Mouse (Mus musculus) midbrain, embryonic 12.5 days (tissue): ENCODE results near the gene Caskin1. TPM values are rescaled to one million over a fixed set of nuclear protein-coding genes. Genes with fewer than 3 reads are reported as not detected.

Experiments used
- ATAC-seq: fragments of 200-750 bp; cut with Nextera tagmentation; 2 replicates; pipeline ENCODE4 v1.8.0; 2017; ENCODE audit warnings: low read depth, moderate TSS enrichment, moderate library complexity; ENCODE audit not compliant: low FRiP score
- H3K27ac ChIP-seq: fragments of 300-500 bp; sonication (generic); replicated peaks from 2 replicates; pipeline ENCODE4 v1.5.1; 2016; ENCODE audit warnings: mild to moderate bottlenecking
- H3K27me3 ChIP-seq: fragments of 300-500 bp; sonication (generic); 2 replicates; pipeline ENCODE4 v1.6.1; 2016; ENCODE audit warnings: mild to moderate bottlenecking
- H3K36me3 ChIP-seq: fragments of 300-500 bp; sonication (generic); 2 replicates; pipeline ENCODE4 v1.6.1; 2016
- H3K4me1 ChIP-seq: fragments of 300-500 bp; sonication (generic); 2 replicates; pipeline ENCODE4 v1.6.1; 2016
- H3K4me2 ChIP-seq: fragments of 300-500 bp; sonication (generic); replicated peaks from 2 replicates; pipeline ENCODE4 v1.6.1; 2016; ENCODE audit warnings: mild to moderate bottlenecking, moderate library complexity
- H3K4me3 ChIP-seq: fragments of 300-500 bp; sonication (generic); 2 replicates; pipeline ENCODE4 v1.5.1; 2016; ENCODE audit warnings: mild to moderate bottlenecking
- H3K9ac ChIP-seq: fragments of 300-500 bp; sonication (generic); replicated peaks from 2 replicates; pipeline ENCODE4 v1.6.1; 2016; ENCODE audit warnings: mild to moderate bottlenecking, moderate library complexity
- H3K9me3 ChIP-seq: fragments of 300-500 bp; sonication (generic); 2 replicates; pipeline ENCODE4 v1.6.1; 2016; ENCODE audit warnings: mild to moderate bottlenecking
- WGBS: fragments of 180-500 bp; shearing (Covaris S2); methylation state at CpG from one replicate; pipeline ENCODE4 v1.1.7; 2016; 5-methylcytosine and 5-hydroxymethylcytosine counted together
- polyA plus RNA-seq: library from polyadenylated mRNA; unstranded; fragments of >200 nt; fragmentation: Nextera tagmentation; extraction: Ambion mirVana; gene quantifications from 2 replicates; pipeline ENCODE4 v1.2.1, GENCODE M21; 2016

Caskin1 gene
- polyA plus RNA-seq, 1 experiment from 2014 or later, result 20.2 TPM

DNA sequence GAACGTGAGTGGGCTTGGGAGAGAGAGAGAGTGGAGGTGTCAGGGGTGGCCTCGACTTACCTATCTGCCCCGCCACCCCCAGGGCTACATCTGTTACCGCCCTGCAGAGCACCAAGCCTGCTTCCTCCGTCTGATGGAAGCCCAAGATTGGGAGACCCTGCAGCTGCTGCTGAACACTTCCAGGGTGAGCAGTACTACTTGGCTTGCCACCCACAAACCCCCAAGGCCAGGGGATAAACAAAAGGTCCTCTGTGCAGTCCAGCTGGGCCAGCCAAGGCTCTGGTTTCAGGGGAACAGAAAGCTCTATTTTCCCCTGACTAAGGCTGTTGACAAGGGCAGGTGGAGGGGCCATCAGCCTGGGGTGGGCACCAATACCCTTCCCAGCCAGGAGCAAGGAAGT lies 13.8 kb upstream of the Caskin1 start:
- Histone ChIP-seq H3K9me3 (no peaks in the 10 kb centered on the region), H3K27ac (no peak overlapping the region), H3K9ac (no peak overlapping the region), H3K36me3 (peaks cover 41% of the 10 kb centered on the region), H3K4me2 (no peak overlapping the region), H3K4me3 (no peak overlapping the region), H3K4me1 (peaks cover 36% of the 10 kb centered on the region), H3K27me3 (no peaks in the 10 kb centered on the region)
- WGBS, result 78% methylated on average over 5 of the region's 5 CpGs
- no peak for ATAC-seq

DNA sequence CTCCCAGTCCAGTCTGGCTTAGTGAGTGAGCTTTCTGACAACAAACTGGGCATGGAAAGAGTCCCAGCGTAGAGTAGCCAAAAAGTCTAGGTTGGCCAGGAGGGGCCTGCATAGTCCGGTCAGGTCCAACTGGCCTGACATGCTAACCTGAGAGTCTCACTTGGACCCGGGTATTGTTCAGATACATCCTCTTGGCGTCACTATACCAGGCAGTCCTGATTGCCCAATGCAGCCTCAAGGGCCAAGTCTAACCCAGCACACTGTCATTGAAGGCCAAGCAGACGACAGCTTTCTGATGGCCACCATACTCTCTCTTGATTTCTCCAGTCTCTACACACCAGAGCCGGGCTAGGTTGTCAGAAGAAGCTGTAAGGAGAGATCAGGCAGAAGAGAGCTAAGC lies 12.8 kb upstream of the Caskin1 start:
- Histone ChIP-seq H3K9ac (no peak overlapping the region), H3K4me2 (no peak overlapping the region), H3K36me3 (peaks cover 41% of the 10 kb centered on the region), H3K4me1 (peaks cover 43% of the 10 kb centered on the region), H3K4me3 (no peak overlapping the region), H3K27me3 (no peaks in the 10 kb centered on the region), H3K27ac (no peak overlapping the region), H3K9me3 (no peaks in the 10 kb centered on the region)
- ATAC-seq, result no peak
- WGBS, result 94% methylated on average over 6 of the region's 6 CpGs

DNA sequence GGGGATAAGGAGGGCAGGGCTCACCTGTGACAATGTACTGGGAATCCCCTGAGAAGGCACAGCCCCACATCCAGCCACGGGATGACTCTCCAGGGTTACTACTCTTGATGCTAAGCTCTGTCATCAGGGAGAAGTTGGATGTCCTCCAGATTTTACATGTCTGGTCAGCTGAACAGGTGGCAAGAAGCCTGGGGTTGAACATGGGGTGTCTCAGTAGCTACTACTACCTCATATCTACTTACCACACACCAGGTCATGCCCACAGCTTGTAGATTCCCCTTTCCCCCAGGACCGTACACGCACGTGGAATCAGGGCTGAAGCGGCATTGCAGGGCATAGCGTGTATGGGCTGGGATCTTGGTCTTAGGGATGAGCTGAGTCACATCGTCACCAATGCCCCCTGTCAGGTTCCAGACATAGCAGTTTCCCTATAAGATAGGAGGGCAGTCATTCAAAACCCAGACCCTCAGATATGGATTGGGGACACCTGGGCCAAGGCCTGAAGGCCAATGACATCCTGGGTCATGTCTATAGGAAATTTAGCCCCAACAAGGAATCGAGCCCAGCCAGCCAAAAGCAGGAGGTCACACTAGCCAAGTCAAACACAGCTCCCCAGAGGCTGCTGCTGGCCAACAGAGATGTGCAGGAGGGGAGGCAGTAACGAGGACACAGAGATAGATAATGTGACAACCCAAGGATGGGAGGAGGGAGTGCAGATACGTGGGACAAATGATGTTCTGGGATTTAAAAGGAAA lies 12.2 kb upstream of the Caskin1 start:
- Histone ChIP-seq H3K27ac (no peak overlapping the region), H3K4me2 (no peak overlapping the region), H3K9ac (no peak overlapping the region), H3K27me3 (no peaks in the 10 kb centered on the region), H3K9me3 (no peaks in the 10 kb centered on the region), H3K4me3 (no peak overlapping the region), H3K4me1 (peaks cover 38% of the 10 kb centered on the region), H3K36me3 (peaks cover 41% of the 10 kb centered on the region)
- WGBS, result 94% methylated on average over 10 of the region's 10 CpGs
- ATAC-seq, result no peak

- 92% methylated on average over 20 of the region's 20 CpGs for WGBS
- no peak overlapping the region for H3K27ac ChIP-seq
- H3K9me3 ChIP-seq, result no peaks in the 10 kb centered on the region
- peaks cover 41% of the 10 kb centered on the region for H3K36me3 ChIP-seq
- no peak for ATAC-seq
- no peaks in the 10 kb centered on the region for H3K27me3 ChIP-seq
- peak overlapping the region; percentile 73 for H3K9ac ChIP-seq
- peaks cover 27% of the 10 kb centered on the region for H3K4me1 ChIP-seq
- no peak overlapping the region for H3K4me3 ChIP-seq
- H3K4me2 ChIP-seq, result peak overlapping the region; percentile 55; the same call in 1 of the 2 replicates
These were observed 11.1 kb upstream of the Caskin1 start for GRCm38 (mm10) chr17:24477053-24477984.

DNA sequence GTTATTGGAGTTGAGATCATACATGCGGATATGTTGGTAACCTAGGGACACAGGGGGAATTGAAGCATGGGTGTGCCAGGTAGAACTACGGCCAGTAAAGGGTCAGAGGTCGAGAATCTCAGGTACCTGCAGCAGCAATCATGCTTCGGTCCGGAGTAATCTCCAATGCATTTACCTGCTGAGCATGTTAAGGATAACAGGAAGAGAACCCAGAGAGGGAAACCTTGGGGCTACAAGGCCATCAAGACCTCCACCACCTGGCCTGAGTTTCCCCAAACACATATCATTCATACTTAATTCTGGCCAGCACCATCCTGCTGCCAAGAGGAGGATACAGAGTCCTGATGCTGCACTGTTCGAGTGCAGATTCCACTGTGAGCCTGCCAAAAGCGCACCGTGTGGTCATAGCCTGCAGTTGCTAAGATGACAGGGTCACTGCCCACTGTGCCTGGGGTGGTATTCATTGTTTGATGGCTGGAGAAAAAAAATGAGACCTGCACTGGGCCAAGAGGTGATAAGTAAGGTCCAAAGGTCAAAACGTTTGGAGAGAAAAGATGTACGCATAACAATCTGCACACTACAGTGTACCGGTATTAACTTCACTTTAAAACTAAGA lies 10.3 kb upstream of the Caskin1 start:
- Histone ChIP-seq H3K4me2 (peak overlapping the region; percentile 55), H3K4me1 (peaks cover 19% of the 10 kb centered on the region), H3K9me3 (no peaks in the 10 kb centered on the region), H3K27ac (no peak overlapping the region), H3K4me3 (peak overlapping the region; percentile 65), H3K9ac (peak overlapping the region; percentile 73), H3K36me3 (peaks cover 41% of the 10 kb centered on the region), H3K27me3 (no peaks in the 10 kb centered on the region)
- WGBS, result 57% methylated on average over 11 of the region's 11 CpGs
- ATAC-seq, result peak; percentile 20; the same call in 1 of the 2 replicates

- Histone ChIP-seq H3K36me3 (peaks cover 36% of the 10 kb centered on the region), H3K9me3 (no peaks in the 10 kb centered on the region), H3K9ac (peak within 1 kb of the TSS; percentile 73), H3K4me3 (peak within 1 kb of the TSS; percentile 65), H3K4me1 (peaks cover 19% of the 10 kb centered on the region), H3K27ac (peak within 1 kb of the TSS; percentile 95), H3K4me2 (peak within 1 kb of the TSS; percentile 55), H3K27me3 (no peaks in the 10 kb centered on the region)
- ATAC-seq, result peak; percentile 91
- under 1% methylated on average over 48 of the region's 48 CpGs for WGBS
These were observed 9.6 kb upstream of the Caskin1 start, which contains the start of gene Mlst8 for GRCm38 (mm10) chr17:24478663-24479380. Gene Mlst8 (minus strand): TSS chr17:24479078.

- no peak for ATAC-seq
- H3K27ac ChIP-seq, result no peak overlapping the region
- peak overlapping the region; percentile 55; the same call in 1 of the 2 replicates for H3K4me2 ChIP-seq
- no peaks in the 10 kb centered on the region for H3K27me3 ChIP-seq
- H3K4me1 ChIP-seq, result peaks cover 19% of the 10 kb centered on the region
- no peak overlapping the region for H3K9ac ChIP-seq
- H3K9me3 ChIP-seq, result no peaks in the 10 kb centered on the region
- WGBS, result 31% methylated on average over 1 of the region's 1 CpGs
- peak overlapping the region; percentile 65 for H3K4me3 ChIP-seq
- H3K36me3 ChIP-seq, result peaks cover 30% of the 10 kb centered on the region
These were observed 9.0 kb upstream of the Caskin1 start for GRCm38 (mm10) chr17:24479431-24479830.

GRCm38 (mm10) chr17:24480201-24480826 lies 8.1 kb upstream of the Caskin1 start:
- Histone ChIP-seq H3K27me3 (no peaks in the 10 kb centered on the region), H3K9ac (no peak overlapping the region), H3K4me2 (no peak overlapping the region; the same call in 1 of the 2 replicates), H3K4me1 (peaks cover 21% of the 10 kb centered on the region), H3K9me3 (no peaks in the 10 kb centered on the region), H3K4me3 (no peak overlapping the region), H3K27ac (no peak overlapping the region), H3K36me3 (peaks cover 21% of the 10 kb centered on the region)
- ATAC-seq, result no peak
- 30% methylated on average over 3 of the region's 3 CpGs for WGBS

GRCm38 (mm10) chr17:24481027-24481815 lies 7.2 kb upstream of the Caskin1 start:
- Histone ChIP-seq H3K4me3 (no peak overlapping the region), H3K27ac (no peak overlapping the region), H3K4me2 (no peak overlapping the region), H3K9me3 (no peaks in the 10 kb centered on the region), H3K27me3 (no peaks in the 10 kb centered on the region), H3K4me1 (peaks cover 25% of the 10 kb centered on the region), H3K36me3 (peaks cover 12% of the 10 kb centered on the region), H3K9ac (no peak overlapping the region)
- 93% methylated on average over 20 of the region's 20 CpGs for WGBS
- ATAC-seq, result no peak

GRCm38 (mm10) chr17:24483495-24483894 lies 4.9 kb upstream of the Caskin1 start:
- Histone ChIP-seq H3K27me3 (no peaks in the 10 kb centered on the region), H3K4me1 (peaks cover 23% of the 10 kb centered on the region), H3K27ac (no peak overlapping the region), H3K9ac (no peak overlapping the region), H3K9me3 (no peaks in the 10 kb centered on the region), H3K4me3 (no peak overlapping the region), H3K36me3 (no peaks in the 10 kb centered on the region), H3K4me2 (no peak overlapping the region)
- 84% methylated on average over 3 of the region's 3 CpGs for WGBS
- no peak for ATAC-seq
